Mouse (Mus musculus): Measurements from ENCODE around the gene Hs3st5.
"Not testable (repeated sequence)": the region's sequence is repeated elsewhere in the genome, so short reads cannot be mapped to it uniquely, and the experiment has no call there.

Gene Hs3st5

DNA sequence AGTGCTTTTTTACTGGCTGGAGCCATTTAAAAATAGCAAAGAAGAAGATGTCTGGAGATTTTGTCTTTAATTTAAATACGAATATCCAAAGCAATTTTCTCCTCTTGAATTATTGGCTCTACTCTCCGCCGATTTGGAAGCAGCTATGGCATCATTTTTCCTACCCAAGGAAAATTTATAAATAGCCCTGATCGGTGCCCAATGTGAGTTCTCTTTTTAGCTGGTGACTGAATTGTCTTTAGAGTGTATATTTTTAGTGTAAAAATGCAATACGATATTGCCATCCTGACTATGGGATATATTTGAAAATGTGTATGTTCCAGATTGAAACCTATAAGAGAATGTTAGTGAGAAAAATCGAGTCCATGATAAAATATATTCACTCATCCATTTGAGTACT lies 51.1 kb downstream of the Hs3st5 start:
- DNase-seq (ENCODE audit: low spot score in 2 of 2): no peak

- DNase-seq (ENCODE audit: low spot score in 2 of 2): no peak
Observed at GRCm38 (mm10) chr10:36558736-36559135, 52.1 kb downstream of the Hs3st5 start.

DNA sequence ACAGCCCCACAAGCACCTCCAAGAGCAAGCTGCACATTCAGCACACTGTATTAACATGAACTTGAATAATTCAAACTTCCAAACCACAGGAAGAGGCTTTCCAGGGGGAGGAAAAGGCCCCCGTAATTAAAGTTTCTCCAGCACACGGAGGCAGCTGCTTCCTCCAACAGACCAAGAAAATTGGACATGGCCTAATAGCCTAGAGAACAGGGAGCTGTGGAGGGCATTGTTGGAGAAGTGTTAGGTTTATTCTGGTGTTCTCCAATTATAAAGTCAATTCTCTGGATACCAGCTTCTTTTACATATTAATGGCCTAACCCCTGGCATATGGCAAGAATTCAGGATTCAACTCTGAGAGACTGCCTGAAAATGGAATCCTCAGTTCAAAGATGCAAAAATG lies 60.6 kb downstream of the Hs3st5 start:
- no peak for DNase-seq (ENCODE audit: low spot score in 2 of 2)

GRCm38 (mm10) chr10:36572540-36572939 lies 65.9 kb downstream of the Hs3st5 start:
- no peak for DNase-seq (ENCODE audit: low spot score in 2 of 2)

DNA sequence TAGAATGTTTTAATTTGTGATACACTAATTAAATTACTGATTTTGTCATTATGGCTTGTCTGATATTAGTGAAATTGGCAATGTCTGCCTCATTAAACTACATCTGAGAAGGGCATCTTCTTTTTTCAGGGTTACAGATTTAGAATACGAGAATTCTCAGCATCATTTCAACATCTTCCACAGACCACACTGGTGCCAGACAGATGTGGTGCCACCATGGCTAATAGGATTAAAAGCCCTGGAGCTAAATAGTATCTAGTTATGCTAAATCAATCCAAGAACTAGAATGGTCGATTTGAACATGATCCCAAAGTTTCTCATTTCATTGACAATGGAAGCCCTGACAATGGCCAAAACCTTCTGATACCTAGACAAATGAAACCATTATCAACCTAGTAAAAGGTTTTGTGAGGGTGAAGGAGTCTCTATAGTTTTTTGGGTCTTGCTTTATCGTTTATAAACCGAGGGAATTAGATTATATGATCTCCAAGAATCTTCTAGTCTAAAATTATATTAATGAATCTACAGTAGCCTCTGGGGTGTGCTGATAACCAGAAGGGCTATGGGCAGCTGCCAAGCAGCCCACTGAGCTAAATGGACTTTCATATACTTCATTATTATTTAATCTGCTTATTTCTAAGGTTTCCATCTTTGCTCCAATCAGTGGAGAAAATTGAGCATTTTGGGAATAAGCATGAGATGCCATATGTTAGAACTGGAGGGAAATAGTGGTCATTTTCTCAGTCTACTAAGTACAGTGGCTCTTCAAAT lies 71.9 kb downstream of the Hs3st5 start:
- DNase-seq (ENCODE audit: low spot score in 2 of 2): no peak

DNA sequence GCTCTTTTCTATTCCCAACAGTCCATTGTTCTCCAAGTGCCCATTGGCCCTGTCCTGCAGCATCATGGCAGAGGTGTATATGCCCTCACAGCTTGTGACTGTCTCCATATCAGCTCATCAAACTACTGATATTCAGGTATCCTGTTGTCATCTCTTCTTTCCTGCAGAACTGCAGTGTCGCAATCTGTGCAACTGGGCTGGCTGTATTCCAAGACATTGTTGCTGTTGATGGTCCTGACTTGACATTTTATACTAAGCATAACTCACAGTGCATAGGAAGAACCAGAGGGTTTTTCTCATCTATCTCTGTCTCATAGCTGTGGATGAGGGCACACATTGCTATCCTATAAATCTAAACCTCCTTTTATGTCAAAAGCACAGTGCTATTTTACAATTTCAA lies 103.8 kb downstream of the Hs3st5 start:
- DNase-seq (ENCODE audit: low spot score in 2 of 2): no peak

DNA sequence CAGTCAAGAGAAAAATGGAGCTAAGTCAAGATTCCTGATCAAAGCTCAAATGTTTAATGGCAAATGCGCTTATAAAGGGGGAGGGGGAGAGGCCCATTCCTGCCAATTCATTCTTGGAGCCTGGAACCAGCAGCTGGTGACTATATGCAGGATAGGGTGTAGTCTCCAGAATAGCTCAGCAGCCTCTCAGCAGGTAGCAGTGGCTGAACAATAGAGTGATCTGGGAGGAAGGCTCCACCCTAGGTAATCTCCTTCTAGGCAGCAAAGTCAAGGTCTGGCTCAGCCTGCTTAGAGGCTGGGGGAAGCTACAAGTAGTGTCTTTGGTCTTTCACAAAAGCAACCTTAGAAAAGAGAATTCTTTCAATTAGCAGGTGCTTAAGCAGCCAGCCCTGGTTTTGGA lies 104.8 kb downstream of the Hs3st5 start:
- not testable (repeated sequence) for DNase-seq (ENCODE audit: low spot score in 2 of 2)

DNA sequence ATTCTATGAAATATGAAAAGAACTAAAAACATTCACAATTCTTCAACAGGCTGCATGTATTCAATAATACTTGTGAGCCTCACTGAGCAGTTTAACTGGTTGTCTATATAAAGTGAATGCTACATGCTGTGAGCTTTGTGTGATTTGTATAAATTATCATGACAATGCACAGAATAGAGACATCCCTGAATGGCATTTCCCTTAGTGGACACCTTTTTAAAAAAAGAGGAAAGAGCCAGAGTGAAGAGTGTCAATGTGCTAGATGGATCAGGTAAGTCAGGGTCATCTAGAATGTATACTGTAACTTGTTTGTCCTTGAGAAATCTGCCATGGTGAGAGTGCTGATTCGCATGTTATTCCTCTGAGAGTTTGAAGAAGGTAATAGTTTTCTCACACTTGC lies 116.4 kb downstream of the Hs3st5 start:
- no peak for DNase-seq (ENCODE audit: low spot score in 2 of 2)

GRCm38 (mm10) chr10:36627952-36628351 lies 121.3 kb downstream of the Hs3st5 start:
- DNase-seq (ENCODE audit: low spot score in 2 of 2): no peak

GRCm38 (mm10) chr10:36631746-36632145 lies 125.1 kb downstream of the Hs3st5 start:
- no peak for DNase-seq (ENCODE audit: low spot score in 2 of 2)

GRCm38 (mm10) chr10:36650653-36651052 lies 144.0 kb downstream of the Hs3st5 start:
- no peak for DNase-seq (ENCODE audit: low spot score in 2 of 2)

DNA sequence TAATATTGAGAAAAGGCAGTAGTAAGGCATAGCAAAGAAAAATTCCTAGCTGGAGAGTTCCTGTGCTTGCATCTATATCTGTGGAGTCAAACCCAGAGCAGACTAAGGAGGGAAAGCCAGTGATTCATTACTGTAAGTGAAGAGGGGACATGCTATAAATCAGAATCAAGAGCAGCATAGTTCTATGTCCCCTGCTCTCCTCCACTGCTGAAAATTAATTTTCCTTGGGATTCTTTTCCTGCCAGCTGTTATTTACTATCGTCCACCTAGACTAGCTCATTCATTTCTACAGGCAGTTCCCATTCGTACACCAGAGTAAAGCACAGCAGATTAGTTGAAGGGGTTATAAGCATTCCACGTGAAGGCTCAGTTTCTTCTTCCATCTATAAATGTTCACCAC lies 207.4 kb downstream of the Hs3st5 start:
- DNase-seq (ENCODE audit: low spot score in 2 of 2): no peak

DNA sequence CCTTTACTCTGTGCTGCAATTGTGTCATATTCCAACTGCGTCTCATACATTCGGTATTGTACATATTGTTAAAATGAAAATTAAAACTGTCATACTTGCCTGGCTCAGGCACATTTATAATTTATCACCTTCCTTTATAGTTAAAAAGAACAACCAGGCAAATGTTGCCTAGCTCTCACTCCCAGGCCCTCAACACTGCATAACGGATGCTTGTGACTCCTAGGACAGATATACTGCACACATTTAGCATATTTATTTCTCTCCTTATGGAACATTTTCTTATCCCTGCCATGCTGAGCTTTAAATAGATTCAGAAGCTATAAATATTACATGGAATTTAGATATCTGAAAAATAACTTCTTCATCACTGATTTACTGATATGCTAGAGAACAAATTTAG lies 219.6 kb downstream of the Hs3st5 start:
- no peak for DNase-seq (ENCODE audit: low spot score in 2 of 2)

DNA sequence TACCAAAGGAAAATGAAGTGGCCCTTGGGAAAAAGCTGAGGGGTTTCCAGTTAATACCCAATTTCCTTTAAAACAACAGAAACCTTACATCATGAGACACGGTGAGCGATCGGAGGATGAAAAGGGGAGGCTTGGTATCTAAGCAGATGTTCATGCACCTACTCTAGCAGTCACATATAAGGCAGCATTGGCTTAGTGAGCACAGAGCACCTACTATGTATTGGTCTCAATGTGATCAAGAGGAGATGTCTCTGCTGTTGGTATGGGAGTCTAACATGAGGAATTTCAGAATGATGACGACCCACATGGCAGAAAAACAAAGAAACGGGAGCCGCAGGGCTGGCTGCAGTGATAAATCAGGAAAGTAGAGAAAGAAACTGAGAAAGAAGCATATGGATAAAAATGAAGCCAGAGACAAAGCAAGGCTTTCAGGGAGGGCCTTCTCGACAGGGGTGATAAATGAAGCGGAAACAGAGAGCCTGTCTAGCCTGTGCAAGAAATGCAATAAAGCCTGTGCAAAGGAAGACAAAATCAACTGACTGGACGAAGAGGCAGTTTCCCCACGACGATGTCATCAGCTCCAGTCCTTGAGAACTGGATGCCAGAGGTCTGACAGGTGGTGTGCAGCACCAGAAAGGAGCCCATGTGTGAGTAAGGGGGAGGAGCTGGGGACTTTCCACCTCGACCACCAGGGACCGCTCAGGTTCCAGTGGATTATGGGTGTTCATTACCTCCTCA lies 222.9 kb downstream of the Hs3st5 start:
- DNase-seq (ENCODE audit: low spot score in 2 of 2): no peak

- DNase-seq (ENCODE audit: low spot score in 2 of 2): no peak
Observed at GRCm38 (mm10) chr10:36739375-36739774, 232.8 kb downstream of the Hs3st5 start.

GRCm38 (mm10) chr10:36750021-36750420 lies 243.4 kb downstream of the Hs3st5 start:
- DNase-seq (ENCODE audit: low spot score in 2 of 2): no peak

DNA sequence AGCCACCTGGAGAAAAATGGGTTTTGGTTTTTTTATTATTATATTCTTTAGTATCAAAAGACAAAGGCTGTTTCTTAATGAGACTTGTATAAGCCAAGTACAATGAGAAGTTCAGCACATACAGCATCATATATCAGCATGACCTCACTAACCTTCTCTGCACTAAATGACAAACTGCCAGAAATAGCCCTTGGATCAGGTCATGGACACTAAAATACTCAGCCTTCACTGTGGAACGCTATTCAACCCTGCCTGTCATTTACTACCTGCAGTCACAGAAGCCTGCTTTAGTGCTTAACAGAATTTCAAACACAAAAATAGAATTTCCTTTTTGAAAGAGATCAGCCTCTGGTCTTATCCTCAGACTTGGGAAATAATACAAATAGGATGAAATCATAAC lies 247.9 kb downstream of the Hs3st5 start:
- DNase-seq (ENCODE audit: low spot score in 2 of 2): no peak

GRCm38 (mm10) chr10:36773595-36773994 lies 267.0 kb downstream of the Hs3st5 start:
- no peak for DNase-seq (ENCODE audit: low spot score in 2 of 2)

GRCm38 (mm10) chr10:36774898-36775297 lies 268.3 kb downstream of the Hs3st5 start:
- DNase-seq (ENCODE audit: low spot score in 2 of 2): no peak

DNA sequence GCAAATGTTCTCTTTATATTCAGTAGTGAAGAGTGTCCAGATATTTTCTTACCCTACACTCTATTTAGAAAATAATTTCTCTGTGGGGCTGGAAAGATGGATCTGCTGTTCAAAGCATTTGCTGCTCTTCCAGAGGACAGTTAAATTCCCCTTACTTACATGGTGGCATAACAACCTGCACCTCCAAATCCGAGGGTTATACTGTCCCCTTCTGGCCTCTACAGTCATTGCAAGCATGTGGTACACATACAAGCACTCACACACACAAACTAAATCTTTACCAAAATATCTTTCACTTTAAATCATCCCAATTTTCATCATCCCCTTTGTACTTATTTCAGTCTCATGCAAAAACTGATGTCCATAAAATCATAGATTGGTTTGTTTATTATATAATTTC lies 275.0 kb downstream of the Hs3st5 start:
- no peak for DNase-seq (ENCODE audit: low spot score in 2 of 2)

- no peak for DNase-seq (ENCODE audit: low spot score in 2 of 2)
Observed at GRCm38 (mm10) chr10:36786970-36787369, 280.4 kb downstream of the Hs3st5 start.

DNA sequence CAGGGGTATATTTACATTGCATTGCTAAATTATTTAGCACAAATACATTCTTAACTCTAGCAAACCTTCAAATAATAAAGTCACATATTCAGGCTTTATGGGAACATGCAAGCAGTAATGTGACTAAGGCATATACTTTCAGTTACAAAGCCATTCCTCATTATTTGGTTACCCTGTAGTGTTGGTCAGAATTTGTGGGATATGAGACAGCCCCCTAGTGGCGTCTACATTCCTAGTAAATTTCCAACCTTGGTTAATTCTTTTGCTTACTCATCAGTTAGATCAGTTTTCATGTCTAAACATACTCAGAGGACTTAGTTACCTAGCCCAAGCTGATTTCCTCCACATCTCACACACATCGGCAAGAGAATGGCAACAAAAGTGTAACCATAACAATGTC lies 285.2 kb downstream of the Hs3st5 start:
- DNase-seq (ENCODE audit: low spot score in 2 of 2): no peak

GRCm38 (mm10) chr10:36795311-36795710 lies 288.7 kb downstream of the Hs3st5 start:
- no peak for DNase-seq (ENCODE audit: low spot score in 2 of 2)

All from spleen, postnatal 14 days (tissue).